Mouse (Mus musculus) stomach, postnatal 0 days (tissue): Measurements from ENCODE around the gene Prdm11.

Experiments used
- CTCF ChIP-seq: IDR thresholded peaks from 2 replicates; pipeline ENCODE4 v1.5.1; 2016; ENCODE audit warnings: antibody characterized with exemption, low read depth, mild to moderate bottlenecking, moderate library complexity
- EP300 ChIP-seq: optimal IDR thresholded peaks from 2 replicates; pipeline ENCODE3; 2016; ENCODE audit warnings: antibody characterized with exemption

- TF ChIP-seq CTCF (no peak), EP300 (no peak)
Observed at GRCm38 (mm10) chr2:93047491-93048050, 1.6 kb upstream of the Prdm11 start.
